16 mouse cellular contexts compared by ENCODE assay signal in genomic region chrX:19220785-19221496, GRCm38 (mm10).
"Had no signal": no experiment of that assay in that cellular context is flagged by ENCODE, and none has a peak within 500 bp of the region (broad histone marks: within the 10 kb centered on the region; RNA-seq: fewer than 3 reads in every experiment).

No protein-coding gene starts in this region.

- H3K4me2 ChIP-seq: lung, embryonic 15.5 days; midbrain, embryonic 11.5 days; midbrain, embryonic 13.5 days; midbrain, embryonic 15.5 days; neural tube, embryonic 12.5 days had no signal

- DNase-seq: liver, postnatal 0 days; lung, adult 2 months; lung, postnatal 14 days; lung, postnatal 36 days; right cerebral cortex, postnatal 14 days; thymus, adult 18-20 months; thymus, postnatal 14 days; thymus, postnatal 36 days had no signal

- H3K27ac ChIP-seq: lung, embryonic 15.5 days; macrophage; midbrain, embryonic 13.5 days; midbrain, embryonic 15.5 days; neural tube, embryonic 12.5 days had no signal

- H3K4me3 ChIP-seq: lung, embryonic 15.5 days; megakaryocyte, embryonic 14.5 days; midbrain, embryonic 13.5 days; midbrain, embryonic 15.5 days; neural tube, embryonic 12.5 days had no signal

- H3K4me1 ChIP-seq: lung, embryonic 15.5 days; midbrain, embryonic 13.5 days; midbrain, embryonic 15.5 days; neural tube, embryonic 12.5 days had no signal

- H3K27me3 ChIP-seq: lung, embryonic 15.5 days; megakaryocyte, embryonic 14.5 days; midbrain, embryonic 13.5 days; midbrain, embryonic 15.5 days; neural tube, embryonic 12.5 days had no signal

- H3K9me3 ChIP-seq: lung, embryonic 15.5 days; megakaryocyte, embryonic 14.5 days; midbrain, embryonic 13.5 days; midbrain, embryonic 15.5 days; neural tube, embryonic 12.5 days had no signal

- H3K9ac ChIP-seq: liver, postnatal 0 days; lung, embryonic 15.5 days; midbrain, embryonic 13.5 days; midbrain, embryonic 15.5 days; neural tube, embryonic 12.5 days had no signal

- H3K36me3 ChIP-seq: lung, embryonic 15.5 days; midbrain, embryonic 13.5 days; midbrain, embryonic 15.5 days; neural tube, embryonic 12.5 days had no signal

- ATAC-seq: lung, postnatal 0 days; midbrain, embryonic 13.5 days; midbrain, embryonic 15.5 days had no signal
